Mouse (Mus musculus) gastrocnemius, postnatal 25 days (tissue): ENCODE data around the gene Chrm4. TPM values are rescaled to one million over a fixed set of nuclear protein-coding genes. Genes with fewer than 3 reads are reported as not detected.

Experiments used
- DNase-seq: peaks from one replicate; pipeline ENCODE4 v3.0.0; 2022
- microRNA-seq, 2 experiments: library from miRNA; unstranded; fragments of <30 nt; microRNA quantifications; one replicate each; pipeline ENCODE4 v1.2.0; 2021; ENCODE audit warnings: borderline replicate concordance in 2 of 2
- total RNA-seq, 2 experiments: library from RNA; stranded (reverse); gene quantifications; 1 replicate in 1 of 2; 2 replicates in 1 of 2; pipeline ENCODE4 v1.2.3; 2021

Chrm4 gene
- total RNA-seq, 2 experiments from 2014 or later, result not detected

DNA sequence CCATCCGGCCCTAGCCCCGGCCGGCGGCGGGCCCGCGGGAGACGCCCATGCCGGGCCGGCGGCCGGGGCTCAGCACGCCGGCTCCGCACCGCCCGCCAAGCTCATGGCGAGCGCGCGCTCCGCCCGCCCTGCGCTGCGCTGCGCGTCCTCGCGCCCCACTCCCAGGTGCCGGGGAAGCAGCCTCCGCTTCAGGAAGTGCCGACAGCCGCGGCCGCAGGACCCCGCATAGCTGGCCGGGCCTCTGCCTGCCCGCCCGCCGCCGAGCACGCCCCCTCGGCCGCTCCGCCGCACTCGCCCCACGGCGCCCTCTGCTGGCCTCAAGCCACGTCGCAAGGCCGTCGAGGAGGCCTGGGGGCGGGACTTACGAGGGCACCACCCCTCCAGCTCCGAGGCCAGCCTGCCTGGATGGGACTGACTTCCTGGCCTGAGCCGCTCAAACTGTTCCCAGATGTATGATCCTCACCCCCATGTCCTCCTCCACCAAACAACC is 36.4 kb downstream of the Chrm4 start:
- peak; percentile 95 for DNase-seq

DNA sequence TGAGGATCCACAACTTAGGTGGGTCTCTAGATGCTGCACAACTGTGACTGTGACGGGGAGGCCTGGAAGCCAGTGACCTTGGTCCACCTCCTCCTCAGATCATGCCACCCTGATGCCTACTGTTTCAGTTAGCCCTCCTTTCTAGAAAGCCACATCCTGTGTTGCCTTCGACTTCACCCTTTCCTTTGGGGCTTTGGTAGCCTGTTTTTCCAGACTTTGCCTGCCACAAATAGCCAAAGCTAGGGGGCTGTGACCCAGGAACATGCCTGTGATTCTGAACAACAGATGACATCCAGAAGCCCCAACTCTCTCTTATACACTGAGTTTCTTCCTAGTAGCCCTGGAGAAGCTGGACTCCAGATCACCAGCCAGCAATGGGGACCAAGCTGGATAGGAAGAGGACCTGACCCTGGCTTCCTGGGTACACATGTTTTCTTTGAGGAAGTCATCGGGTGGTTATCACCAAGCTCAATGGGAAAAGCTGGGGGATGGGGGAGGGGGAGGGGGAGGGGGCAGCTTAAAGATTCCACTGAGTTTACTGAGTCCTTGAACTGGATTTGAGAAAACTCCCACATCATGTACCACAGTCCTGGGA is 37.7 kb downstream of the Chrm4 start:
- DNase-seq, result no peak

DNA sequence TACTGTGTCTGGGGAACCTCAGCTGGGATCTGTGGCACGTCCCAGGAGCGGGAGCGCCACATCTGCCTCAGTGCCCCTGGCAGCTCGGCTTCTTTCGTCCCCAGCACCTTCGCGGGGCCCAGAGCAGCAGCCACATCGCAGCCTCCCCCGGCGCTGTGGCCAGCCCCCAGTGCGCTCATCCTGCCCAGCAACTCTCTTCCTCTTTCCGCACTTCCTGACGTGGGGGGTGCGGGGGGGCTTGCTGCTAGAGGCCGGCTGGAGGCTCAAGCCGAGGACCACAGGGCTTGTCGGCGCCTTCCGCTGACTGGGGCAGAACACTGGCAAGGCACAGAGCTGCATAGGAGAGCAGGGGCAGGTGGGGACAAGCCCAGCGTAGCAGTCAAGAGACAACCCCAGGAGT is 38.4 kb downstream of the Chrm4 start:
- peak; percentile 70 for DNase-seq

DNA sequence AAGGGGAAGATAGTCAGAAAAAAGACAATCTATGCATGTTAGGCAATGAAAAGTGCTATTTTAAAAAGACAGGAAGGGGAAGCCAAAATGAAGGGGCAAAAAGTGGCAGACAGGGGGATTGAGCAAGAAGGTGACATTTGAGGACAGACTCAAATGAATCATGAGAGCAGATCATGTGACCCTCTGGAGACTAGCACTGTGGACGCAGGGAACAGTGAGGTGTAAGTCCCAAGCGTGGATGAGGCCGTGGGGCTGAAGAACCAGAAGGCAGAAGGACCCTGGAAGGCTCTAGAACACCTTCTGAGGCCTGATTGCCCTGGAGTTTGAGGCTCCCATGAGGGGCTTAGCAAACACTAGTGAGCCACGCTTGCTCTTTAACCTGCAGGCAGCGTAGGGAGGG is 39.3 kb downstream of the Chrm4 start:
- no peak for DNase-seq

DNA sequence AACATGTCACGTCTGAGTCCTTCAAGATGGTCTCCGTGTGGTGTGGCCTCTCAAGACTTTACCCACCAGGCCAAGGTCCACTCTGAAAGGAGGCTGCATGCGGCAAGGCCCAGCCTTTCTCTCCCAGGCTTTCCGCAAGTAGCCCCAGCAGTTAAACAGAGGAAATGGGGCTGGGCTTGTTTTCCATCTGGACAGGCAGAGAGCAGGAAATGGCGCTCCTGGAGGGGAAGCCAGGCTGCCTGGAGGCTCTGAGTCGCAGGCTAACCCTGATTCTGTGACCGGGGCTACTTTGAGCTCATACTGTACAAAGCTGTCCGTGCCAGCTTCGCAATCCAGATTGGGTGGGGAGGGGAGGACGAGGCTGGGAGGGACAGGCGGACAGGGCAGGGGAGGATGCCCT is 40.9 kb downstream of the Chrm4 start:
- DNase-seq, result peak; percentile 47

DNA sequence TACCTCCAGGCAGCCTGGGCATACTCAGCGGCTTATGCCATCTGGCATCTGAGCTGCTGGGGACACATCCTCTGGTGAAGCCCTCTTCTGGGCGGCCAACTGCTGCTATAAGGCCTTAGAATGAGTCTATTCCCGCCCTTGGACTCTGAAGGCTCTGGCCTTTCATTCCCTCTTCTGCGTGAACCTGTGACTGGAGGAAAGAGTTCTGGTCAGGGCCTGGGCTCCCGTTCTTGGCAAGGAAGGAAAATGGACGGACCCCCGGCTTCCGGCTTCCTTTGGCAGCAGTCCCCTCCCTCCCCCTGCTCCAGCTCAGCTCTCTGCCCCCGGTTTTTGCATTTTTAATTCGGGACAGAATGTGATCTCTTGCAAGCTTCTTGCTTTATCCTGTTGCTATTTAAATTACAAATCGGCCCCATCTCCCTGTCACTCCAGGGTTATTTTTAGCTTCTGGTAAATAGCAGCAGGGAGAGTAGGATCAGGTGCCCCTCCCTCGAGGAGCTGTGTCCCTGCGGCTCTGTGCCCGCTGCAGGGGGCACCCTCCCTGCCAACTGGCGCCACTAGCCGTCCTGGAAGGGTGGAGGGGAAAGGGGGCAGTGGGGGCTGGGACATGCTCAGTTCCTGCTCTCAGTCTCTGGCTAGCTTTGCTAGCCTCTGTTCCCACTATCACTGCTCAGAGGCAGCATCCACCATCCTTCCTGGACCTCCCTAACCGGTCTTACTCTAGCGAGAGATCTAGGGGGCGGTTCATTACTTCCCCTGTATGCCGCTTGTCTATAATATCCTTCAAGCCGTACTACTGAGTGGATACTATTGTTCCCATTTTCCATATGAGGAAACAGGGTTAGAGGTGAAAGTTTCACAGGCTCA is 44.4 kb downstream of the Chrm4 start:
- DNase-seq, result peak; percentile 77

DNA sequence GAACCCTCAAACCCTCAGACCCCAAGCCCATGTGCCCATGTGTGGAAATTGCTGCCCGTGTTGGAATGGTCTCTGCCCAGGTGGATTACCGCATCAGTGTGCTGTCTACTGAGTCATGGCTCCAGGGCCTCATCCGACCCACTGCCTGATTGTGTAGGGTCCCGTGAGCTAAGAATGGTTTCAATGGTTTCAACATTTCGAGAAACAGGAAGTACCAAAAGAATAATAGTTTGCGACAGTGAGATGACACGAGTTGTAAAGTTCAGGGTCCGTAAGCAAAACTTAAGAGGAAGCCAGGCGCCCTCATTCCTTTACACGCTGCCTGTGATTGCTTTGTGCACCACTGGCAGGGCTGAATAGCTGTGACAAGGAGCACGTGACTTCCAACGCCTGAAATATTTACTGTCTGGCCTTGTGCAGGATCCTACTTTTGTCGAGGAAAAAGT is 45.1 kb downstream of the Chrm4 start:
- no peak for DNase-seq

DNA sequence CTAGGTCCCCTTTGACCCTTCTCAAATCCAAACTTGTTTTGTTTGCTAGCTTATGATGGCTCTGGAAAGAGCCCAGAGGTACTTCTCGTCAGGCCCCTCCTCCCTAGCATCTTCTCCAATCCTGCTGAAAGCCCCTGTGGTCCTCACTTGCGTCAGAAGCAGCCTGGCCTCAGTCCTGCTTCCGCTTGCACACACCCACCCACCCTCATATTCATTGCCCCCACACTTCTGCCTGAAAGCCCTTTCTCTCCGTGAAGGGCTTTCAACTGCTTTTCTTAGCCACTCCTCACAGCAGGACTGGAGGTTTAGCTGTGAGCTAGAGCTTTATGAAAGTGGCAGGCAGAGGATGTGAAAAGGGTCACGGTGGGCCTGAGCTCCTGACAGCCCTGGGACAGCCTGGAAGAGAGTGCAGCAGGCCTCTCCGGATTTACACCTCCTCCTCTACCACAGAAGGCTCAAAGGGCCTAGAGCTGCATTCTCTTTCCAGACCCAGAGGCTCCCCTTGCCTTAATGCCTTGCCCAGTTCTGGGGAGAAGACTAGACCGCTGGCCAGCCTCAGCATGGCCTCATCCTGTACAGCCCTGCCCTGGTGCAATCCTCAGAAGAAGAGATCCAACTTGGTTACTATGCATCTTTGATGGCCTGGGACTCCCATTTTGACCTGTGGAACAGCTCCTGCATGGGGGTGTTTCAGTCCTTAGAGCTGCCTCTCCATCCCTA is 46.5 kb downstream of the Chrm4 start:
- no peak for DNase-seq

DNA sequence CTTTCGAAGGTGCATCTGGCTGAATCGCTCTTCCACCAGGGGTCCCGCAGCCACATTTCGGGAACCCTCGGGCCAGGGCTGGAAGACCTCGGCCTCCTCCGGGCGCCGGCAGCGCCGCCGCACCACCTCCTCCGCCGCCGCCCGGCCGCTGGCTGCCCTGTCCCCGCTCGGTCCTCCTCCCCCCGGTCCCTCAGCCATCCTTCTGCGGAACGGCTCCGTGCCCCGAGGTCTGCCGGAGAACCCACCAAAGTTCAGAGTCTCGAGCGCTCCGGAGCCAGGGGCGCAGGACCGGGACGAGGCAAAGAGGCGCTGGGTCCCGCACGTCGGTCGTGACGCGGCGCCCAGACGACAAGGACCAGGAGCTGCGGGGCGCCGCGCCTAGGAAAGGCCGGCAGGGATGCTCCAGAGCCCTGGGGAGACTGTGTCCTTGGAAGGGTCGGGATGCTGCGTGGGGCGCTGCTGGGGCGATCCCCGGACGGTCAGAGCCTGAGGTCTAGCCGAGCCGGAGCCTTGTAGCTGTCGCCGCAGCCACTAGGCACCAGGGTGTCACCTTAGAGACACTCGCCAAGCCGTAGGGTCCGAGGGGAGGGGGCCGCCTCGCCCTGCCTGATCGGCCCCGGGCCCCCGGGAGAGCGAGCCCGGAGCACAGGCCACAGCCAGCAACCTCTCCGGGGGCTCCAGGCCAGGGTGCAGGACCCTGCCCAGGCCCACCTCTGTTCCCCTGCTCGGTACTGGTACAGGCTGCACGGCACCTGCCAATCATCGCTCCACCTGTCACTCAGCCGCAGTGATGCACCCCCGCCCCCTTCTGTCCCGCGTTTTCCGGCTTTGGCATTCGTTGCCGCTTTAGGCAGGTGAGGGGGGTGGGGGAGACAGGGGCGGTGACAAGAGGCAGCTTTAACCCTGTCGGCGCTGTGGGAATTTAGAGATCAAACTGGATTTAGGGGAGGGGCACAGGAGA is 48.8 kb downstream of the Chrm4 start, which contains the start of gene Dgkz:
Dgkz (minus strand) TSS at position 284 of the 961 bp plus-strand sequence.
- DNase-seq, result no peak

DNA sequence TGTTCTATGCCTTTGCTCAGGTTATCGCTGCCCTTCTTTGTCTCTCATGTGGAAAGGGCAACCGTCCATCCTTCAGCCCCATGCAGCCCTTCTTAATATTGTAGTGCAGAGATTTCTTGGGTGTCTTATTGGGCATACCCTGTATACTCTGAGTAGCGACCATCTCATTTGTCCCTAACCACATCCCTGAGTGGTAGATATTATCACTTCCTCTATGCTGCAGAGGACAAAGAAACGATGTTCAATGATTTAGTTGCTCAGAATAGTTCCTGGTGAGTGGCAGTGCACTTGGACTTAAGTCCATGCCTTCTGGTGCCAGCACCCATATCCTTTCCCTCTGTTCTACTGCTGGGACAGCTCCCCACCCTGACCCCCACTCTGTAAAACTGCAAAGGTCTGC is 50.9 kb downstream of the Chrm4 start:
- no peak for DNase-seq

Small RNA genes within 50 kb of the gene (microRNA-seq; reads per million reads assigned to microRNA genes)
- 0 to 0.74 reads per million in 2 experiments for gene Mir6999

Other genes starting within 250 kb of the Chrm4 start
- 10 to 100 TPM; 23.4 to 24.4 TPM for gene Atg13, start 216.7 kb upstream of the Chrm4 start, total RNA-seq
- gene Harbi1, start 216.4 kb upstream of the Chrm4 start, total RNA-seq, result 1 to 10 TPM; 3.4 TPM
- 10 to 100 TPM; 12.6 to 13.0 TPM for gene Ambra1, start 197.1 kb upstream of the Chrm4 start, total RNA-seq
- 1 to 10 TPM; 3.3 to 3.4 TPM for gene Mdk, start 5.0 kb downstream of the Chrm4 start, total RNA-seq
- not detected for gene Gm9821, start 18.5 kb downstream of the Chrm4 start, total RNA-seq
- 10 to 100 TPM; 32.3 to 34.8 TPM for gene Dgkz, start 48.6 kb downstream of the Chrm4 start, total RNA-seq
- 10 to 100 TPM in 1 of 2 experiments, 1 to 10 TPM in 1; 8.0 to 10.3 TPM for gene Creb3l1, start 97.3 kb downstream of the Chrm4 start, total RNA-seq
- 10 to 100 TPM; 20.2 to 21.1 TPM for gene Phf21a, start 165.9 kb downstream of the Chrm4 start, total RNA-seq